Comparison of ENCODE assay signal across 13 mouse cellular contexts in the genomic region with DNA sequence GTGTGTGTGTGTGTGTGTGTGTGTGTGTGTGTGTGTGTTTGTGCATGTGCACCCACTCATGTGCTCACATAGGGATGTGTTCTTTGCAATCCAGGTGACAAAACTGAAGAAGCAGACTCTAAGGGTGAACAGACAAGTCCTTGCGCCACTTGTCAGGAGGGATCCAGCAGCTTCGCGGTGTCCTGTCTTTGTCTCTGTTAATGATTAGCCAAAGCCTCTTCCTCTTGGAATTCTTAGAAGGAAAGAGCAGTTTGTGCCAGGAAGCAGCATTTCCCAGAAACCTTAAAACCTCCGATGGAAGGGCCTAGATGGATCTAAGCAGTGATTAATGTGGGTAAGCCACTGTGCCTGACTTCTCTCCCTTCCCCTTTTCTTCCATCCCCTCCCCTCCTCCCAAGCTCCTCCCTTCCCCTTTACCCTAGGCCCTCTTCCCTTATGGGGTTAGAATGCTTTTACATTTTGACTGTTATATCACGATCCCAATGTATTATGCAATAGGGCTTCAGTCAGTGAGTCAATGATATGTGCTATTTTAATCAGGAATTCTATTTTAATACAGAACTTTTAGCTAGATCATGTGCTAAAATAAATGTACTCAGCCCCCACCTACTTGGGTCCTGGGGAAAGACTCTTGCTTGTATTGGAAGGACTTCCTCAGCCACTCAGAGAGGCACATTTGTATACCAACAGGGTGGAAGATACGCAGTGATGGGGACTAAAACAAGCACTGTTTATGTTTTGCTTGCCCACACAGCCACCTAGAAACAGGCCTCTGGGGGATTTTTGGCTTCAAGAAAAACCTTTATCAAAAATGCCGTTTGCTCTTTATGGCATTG. TPM values are rescaled to one million over a fixed set of nuclear protein-coding genes. Genes with fewer than 3 reads are reported as not detected.
DNase-seq lines count a peak whose midpoint lies in the region; ATAC-seq and TF ChIP-seq lines count a peak whose summit lies in the region.
"Had no signal": no experiment of that assay in that cellular context is flagged by ENCODE, and none has a peak within 500 bp of the region (broad histone marks: within the 10 kb centered on the region; RNA-seq: fewer than 3 reads in every experiment).

No protein-coding gene starts in this region.

- CTCF ChIA-PET in Patski (lab: Charles Lee) = interaction anchor here (1.9 to 7.6 kb wide), 5 partner anchors 23 to 164 kb away, joined by 4 to 71 read pairs (median 7); no protein-coding TSS in a partner anchor

- no peak for TF ChIP-seq CTCF in Patski (IDR thresholded peaks at IDR 0.05)
- TF ChIP-seq CTCF in embryonic fibroblast, embryonic 13.5 days (IDR thresholded peaks at IDR 0.05; ENCODE audit: borderline replicate concordance, insufficient read depth, low read length) = no peak

- in situ Hi-C loops in Patski (cut with MboI; ENCODE audit: low pct_unique_long_range_greater_than_20kb) = loop anchor here (5.0 kb wide), 1 partner anchor 165 kb away; no protein-coding TSS in a partner anchor

- DNase-seq in kidney, adult 18-20 months = peak; percentile 24
- DNase-seq in kidney, postnatal 25 days = no peak
- no peak for DNase-seq in Patski (ENCODE audit: low read depth, low spot score)
- no peak for DNase-seq in layer of hippocampus, postnatal 36 days
- no peak for DNase-seq in adrenal gland, postnatal 14 days
- DNase-seq: cerebellum, adult 2 months; lung, adult 2 months; thymus, postnatal 25 days had no signal

- H3K27ac ChIP-seq in embryonic fibroblast, embryonic 13.5 days (ENCODE audit: insufficient read depth, low read length) = peak overlapping the region; percentile 44; the same call in 1 of the 2 replicates
- H3K27ac ChIP-seq in macrophage = peak overlapping the region; percentile 62
- H3K27ac ChIP-seq: forebrain, embryonic 12.5 days; midbrain, embryonic 15.5 days; neural tube, embryonic 13.5 days had no signal

- no peaks in the 10 kb centered on the region for H3K27me3 ChIP-seq in Patski
- H3K27me3 ChIP-seq: forebrain, embryonic 12.5 days; midbrain, embryonic 15.5 days; neural tube, embryonic 13.5 days had no signal

- no peak for TF ChIP-seq POLR2A in embryonic fibroblast, embryonic 13.5 days (IDR thresholded peaks at IDR 0.05; ENCODE audit: low read depth, low read length)

- peak; percentile 17 for ATAC-seq in Patski
- ATAC-seq: midbrain, embryonic 15.5 days had no signal

- no peaks in the 10 kb centered on the region for H3K36me3 ChIP-seq in macrophage (ENCODE audit: inconsistent target)
- H3K36me3 ChIP-seq: forebrain, embryonic 12.5 days; midbrain, embryonic 15.5 days; neural tube, embryonic 13.5 days had no signal

- H3K4me1 ChIP-seq in embryonic fibroblast, embryonic 13.5 days (ENCODE audit: control insufficient read depth, insufficient read depth, low read length) = peaks cover 11% of the 10 kb centered on the region
- H3K4me1 ChIP-seq: forebrain, embryonic 12.5 days; midbrain, embryonic 15.5 days; neural tube, embryonic 13.5 days had no signal

- no peaks in the 10 kb centered on the region for H3K79me2 ChIP-seq in macrophage (ENCODE audit: inconsistent target)

- 65% methylated on average over 7 of the region's 7 CpGs for WGBS in macrophage (ENCODE audit: missing documents)

- POLR2A ChIA-PET in Patski (lab: Charles Lee) = interaction anchor here (0.7 kb wide), 1 partner anchor 1059 kb away, joined by 4 read pairs; no protein-coding TSS in a partner anchor

- H3K4me3 ChIP-seq in embryonic fibroblast, embryonic 13.5 days (ENCODE audit: insufficient read depth, low read length) = no peak overlapping the region
- H3K4me3 ChIP-seq in macrophage (ENCODE audit: inconsistent target) = no peak overlapping the region
- H3K4me3 ChIP-seq: forebrain, embryonic 12.5 days; midbrain, embryonic 15.5 days; neural tube, embryonic 13.5 days had no signal

RNA-seq across cellular contexts. Expression of a gene that starts 33.5 kb away (rescaled TPM):
- 7.2 TPM for polyA plus RNA-seq in Patski (2021)
- polyA plus RNA-seq in embryonic fibroblast, embryonic 13.5 days (2011; ENCODE audit: insufficient read length, low read depth, missing spikeins) = not detected in 2 replicates
- not detected for total RNA-seq in macrophage (2018; cell fraction: chromatin; rRNA removed)
- not detected for total RNA-seq in macrophage (2018; cell fraction: cytosol; rRNA removed)
- total RNA-seq in macrophage (2018; cell fraction: nucleus; rRNA removed) = not detected
- polyA plus RNA-seq in macrophage (2018) = not detected in 3 replicates
- 1 to 10 TPM in 1 of 2 experiments, under 1 TPM in 1; 0.35 to 1.0 TPM for total RNA-seq in layer of hippocampus, postnatal 36 days (2021)
- 0.30 and 0.33 TPM in 2 replicates for total RNA-seq in adrenal gland, postnatal 14 days (2021)
